Mouse (Mus musculus) thymus, postnatal 25 days (tissue): ENCODE data around the gene Lpxn.

Experiments used
- DNase-seq: peaks from one replicate; pipeline ENCODE4 v3.0.0; 2022

The Lpxn gene

DNA sequence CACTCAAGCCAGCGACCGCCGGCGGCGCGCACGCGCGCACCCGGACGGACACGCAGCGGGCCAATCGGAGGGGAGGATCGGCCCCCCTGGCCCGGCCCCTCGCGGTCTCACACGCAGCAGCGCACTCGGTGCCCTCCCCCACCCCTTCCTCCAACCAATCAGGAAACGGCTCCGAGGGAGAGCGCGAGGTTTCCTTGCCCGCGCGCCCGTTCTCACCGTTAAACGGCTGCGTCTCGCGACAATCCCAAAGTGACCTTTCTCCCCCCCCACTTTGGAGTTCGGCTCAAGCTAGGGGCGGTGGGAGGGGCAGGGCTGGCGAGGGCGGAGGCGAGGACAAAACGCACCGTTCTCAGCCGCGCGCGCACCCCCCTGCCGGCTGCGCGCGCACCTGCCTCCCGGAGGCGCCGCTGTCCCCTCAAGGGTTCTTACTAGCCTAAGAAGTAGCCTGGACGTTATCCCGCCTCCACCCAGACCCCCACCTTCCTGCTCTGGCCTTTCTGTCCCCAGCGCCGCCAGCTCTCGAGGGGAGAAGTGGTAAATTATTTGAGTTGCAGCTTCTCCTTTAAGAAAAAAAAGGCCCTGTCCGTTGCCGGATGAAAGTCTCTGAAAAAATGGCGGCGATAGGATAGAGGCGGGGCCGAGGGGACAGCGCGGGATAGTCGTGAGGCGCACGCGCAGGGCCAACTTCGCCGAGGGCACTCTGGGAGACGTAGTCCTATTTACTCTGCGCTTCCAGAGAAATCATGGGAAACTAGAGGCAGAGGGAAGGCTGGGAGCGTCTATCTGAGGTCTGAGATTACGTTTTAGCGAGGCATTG, at the start of gene Lpxn, which contains the start of gene Zfp91:
TSS of gene Lpxn (plus strand) at position 683 of the 817 bp plus-strand sequence.
TSS of gene Zfp91 (minus strand) at position 616 of the 817 bp plus-strand sequence.
- DNase-seq: peak; percentile 95

DNA sequence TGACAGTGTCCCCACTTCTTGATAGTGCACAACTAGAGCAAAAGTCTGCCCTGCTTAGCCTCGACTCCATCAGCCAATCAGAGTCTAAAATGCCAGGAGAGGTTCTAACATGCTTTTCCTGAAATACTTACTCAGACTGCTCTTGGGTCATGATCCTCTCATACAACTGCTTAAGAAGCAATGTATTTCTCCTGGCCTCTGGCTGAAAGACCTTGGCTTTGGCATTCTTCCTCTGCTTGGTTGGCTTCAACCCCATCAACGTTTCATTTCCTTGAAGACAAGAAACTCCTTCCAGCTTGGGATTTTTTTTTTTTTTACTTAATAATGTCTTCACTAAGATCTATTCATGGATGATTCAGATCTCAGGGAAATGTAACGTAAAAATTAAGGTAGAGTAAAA, 39.7 kb upstream of the Lpxn start:
- DNase-seq: no peak

DNA sequence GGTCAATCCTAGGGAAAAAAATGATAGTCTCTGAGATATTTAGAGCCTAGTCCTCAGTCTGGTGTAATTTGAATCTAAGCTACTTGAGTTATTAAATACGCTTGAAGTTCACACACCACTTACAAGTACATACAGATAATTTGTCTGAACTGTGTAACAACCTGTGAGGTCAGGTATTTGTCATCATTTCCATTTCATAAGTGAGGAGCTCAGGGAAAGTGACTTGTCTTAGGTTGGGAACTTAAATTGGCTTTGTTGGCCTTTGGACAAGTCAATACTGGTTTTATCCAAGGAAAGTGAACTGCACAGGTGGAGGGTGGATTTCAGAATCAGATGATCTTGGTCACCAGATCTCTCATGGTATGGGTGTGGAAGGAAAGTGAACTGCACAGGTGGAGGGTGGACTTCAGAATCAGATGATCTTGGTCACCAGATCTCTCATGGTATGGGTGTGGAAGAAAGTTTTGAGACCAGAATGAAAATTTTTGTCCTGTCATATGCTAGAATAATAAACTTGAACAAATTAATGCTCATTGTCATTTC, 37.0 kb upstream of the Lpxn start:
- no peak for DNase-seq

DNA sequence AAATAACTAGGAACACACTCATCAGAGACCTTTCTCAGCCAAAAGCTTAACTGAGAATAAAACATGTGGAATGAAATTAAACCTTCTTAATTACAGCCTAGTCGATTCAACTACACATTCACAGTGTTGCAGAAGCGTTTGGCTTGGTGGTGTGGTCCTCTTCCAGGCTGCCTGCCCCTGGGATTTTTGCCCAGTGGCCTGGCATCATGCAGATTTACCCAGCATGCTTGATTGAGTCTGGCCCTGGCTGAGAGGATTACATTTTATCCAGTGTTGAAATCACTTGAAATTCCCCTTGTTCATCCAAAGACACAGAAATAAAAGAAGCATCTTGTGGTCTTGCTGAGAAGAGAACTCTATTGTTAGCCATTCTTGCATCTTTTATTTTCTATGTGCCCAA, 36.3 kb upstream of the Lpxn start:
- DNase-seq: no peak

DNA sequence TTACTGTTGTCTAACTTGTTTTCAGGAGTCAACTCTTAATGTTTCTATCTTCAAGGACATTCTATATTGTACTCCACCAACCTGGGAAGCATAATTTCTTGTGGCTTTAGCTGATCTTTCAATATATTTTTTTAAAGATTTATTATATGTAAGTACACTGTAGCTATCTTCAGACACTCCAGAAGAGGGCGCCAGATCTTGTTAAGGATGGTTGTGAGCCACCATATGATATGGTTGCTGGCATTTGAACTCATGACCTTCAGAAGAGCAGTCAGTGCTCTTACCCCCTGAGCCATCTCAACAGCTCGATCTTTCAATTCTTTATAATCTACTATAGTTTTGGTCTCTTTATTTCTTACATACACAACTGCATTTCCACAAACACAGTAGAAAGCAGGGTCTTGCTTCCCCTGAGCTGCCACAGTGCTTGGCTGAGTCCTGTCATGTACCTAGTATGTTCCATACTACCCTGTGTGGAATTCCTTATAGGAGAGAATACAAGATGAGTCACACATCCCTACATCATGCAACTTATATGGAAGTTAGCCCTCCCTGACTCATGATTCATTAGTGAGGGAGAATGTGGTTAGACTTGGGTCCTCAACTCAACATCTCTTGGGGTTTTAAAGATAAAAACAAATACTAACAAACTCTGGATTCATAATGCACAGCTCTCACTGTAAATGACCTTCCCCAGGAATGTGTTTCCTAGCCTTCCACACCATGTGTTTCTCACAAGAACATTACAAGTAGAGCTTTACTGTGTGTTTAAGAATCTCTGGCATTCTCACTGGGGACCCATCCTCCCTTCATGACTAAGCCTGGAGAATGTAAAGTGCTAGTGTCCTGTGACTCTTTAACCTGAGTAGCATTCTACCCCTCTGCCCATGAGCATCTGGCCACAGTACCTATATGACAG, 33.5 kb upstream of the Lpxn start:
- peak; percentile 28 for DNase-seq

DNA sequence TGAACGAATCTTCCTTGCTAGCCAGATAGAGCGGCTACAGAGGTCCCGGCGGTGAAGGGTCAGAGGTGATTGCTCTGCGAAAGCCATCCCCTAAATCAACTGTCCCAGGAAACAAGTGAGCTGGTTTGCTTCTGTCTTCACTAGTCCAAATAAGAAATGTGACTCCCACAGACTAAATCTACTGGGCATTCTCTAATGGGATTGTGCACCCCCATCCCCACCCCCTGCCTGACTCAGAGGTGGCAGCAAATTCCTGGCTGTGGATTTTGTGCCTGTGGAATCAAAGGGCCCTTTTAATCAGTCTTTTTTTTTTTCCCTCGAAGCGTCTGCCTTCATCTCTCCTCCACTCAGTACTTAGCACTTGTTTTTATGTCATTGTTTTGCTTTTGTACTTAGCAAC, 30.7 kb upstream of the Lpxn start, which contains the start of gene Cntf:
TSS of gene Cntf (minus strand) at position 325 of the 400 bp plus-strand sequence.
- no peak for DNase-seq

DNA sequence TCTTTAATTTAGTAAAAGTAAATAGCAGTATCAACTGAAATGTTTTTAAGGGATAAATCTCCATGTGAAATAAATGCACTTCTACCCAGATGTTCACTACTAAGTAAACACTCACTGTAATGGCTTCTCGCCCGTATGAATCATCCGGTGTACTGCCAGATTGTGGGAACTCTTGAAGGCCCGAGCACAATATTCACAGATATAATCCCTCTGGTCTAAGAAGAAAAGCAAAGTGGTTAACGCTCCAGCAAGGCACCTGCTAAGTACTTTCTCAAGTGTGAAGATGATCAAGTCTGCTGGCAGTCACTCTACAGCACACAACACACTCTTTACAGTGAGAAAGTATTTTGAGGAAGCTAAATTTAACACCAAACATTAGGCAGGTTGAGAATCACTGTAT, 25.1 kb upstream of the Lpxn start:
- no peak for DNase-seq

DNA sequence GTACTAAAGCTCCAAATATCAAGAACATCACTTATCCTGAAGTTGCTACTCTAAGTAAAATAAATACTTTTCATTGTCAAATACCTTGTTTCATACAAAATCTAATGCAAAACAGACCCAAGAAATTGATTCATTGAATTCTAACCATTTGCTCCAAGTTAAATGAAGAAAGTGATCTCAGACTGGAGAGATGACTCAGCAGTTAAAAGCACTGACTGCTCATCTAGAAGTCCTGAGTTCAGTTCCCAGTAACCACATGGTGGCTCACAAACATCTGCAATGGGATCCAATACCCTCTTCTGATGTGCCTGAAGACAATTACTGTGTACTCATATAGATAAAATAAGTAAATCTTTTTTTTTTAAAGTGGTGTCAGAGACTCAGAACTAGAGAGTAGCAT, 15.6 kb upstream of the Lpxn start:
- no peak for DNase-seq

DNA sequence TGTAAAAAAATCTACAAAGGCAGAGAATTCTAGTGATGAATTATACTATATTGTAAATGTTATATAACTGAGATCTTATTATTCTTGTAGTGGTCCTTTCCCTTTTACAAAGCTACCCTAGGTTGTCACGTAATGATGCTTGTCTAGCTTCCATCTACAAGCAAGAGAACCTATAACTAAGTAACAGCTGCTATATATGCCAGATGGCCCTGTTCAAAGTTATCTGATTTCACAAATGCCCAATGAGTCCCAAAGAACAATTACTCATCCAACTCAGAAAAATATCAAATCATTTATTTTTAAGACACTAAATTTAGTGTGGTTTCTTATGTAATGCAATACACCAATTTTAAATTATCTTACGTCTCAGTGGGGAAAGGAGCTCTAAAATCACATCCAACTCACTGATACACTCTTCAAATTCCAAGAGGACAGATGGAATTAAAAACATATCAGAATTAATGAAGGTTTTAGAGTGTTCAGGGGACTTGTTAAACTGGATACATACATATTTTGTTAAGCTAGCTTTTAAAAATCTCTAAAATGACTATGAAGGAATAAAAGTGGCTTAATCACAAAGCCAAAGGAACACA, 9.1 kb upstream of the Lpxn start:
- no peak for DNase-seq

DNA sequence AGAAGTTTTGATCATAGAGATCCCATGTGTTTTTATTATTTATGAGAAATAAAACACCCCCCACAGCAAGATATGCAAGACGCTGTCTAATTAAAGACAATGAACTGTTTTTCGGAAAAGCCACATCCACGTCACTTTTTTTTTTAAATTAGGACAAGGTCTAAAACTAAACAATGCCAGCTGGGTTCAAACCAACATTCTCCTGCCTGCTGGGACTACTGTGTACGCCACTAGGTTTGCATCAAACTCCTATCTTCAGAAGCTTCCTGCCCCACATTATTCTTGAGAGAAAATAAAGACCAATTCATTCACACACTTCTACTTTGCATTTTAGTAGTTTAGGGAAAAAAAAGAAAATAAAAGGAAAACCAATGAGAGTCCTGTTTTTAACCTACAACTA, 8.3 kb upstream of the Lpxn start:
- no peak for DNase-seq

DNA sequence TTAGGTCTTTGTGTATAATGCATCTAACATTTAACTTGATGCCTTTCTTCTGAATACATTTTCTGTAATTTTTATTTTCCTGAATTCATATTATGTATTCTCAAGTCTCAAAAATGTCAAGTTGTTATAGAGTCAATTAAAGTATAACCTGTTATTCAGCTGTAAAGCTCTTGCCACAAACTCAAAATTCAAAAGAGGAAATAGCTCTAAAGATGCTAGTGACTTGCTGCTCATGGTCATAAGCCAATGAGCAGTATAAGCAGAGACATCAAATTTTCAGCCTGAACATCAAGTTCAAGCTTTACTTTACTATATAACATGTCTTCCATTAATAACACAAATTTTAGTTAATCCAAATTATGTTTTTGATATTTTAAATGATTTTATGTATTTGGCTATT, 3.6 kb upstream of the Lpxn start:
- DNase-seq: no peak

DNA sequence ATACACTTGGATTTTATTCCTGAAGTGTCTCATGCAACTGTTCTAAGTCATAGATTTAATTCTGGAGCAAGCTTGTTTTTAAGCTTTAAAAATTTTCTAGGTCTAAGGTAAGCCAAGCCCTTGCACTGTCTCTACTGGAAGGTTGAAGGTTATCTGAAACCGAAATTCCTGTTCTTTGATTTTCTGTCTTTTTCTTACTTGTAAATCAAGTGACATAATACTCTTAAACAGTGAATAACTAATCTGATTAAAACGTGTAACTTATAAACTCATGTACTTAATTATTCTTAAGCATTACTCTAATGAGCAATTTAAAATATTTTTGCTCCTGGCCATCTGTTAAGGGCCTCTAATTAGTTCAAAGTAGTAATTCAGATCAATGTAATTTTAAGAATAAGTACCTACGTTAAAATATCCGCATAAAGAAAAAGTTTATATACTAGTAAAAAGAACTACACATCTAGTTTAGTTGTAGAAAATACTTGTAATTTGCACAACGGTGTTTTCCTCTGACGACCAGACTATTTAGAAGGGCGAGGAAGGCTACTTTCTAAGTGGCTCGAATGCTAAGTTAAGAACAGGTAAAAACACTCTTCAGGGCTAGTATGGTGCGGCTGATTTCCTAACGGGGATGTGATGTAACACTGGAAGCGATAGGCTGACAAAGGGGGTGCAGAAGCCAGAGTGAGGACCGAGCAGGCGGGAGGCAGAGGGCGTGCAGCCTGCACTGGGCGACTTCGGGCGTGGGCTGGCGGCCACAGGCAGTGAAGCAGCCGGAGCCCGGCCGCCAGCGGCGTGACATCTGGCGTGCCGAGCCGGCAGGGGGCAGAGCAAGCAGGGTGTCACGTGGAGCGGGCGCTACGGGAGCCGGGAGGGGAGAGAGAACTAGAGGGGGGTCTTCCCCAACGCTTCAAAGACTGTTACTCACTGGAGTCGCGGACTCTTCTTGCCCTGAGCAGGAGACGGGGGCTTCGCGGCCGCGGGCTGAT, 1.6 kb upstream of the Lpxn start:
- peak; percentile 96 for DNase-seq

DNA sequence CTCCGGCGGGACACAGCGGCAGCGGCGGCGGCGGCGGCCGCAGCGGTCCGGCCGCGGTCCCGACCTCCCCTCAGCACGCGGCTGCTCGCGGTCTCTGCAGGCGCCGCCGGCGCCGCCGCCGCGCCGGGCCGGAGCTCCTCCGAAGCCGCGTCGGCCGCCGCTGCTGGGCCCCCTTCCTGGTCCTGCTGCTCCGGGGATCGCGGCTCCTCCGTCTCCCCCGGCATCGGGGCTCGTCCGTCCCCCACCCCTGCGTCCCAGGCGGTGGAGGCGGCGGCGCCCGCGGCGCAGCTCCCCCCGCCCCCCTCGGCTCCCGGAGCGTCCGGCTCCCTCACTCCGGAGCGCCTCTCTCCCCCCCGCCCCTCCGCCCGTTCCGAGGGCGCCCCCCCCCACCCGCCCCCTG, 883 bp upstream of the Lpxn start:
- DNase-seq: no peak

DNA sequence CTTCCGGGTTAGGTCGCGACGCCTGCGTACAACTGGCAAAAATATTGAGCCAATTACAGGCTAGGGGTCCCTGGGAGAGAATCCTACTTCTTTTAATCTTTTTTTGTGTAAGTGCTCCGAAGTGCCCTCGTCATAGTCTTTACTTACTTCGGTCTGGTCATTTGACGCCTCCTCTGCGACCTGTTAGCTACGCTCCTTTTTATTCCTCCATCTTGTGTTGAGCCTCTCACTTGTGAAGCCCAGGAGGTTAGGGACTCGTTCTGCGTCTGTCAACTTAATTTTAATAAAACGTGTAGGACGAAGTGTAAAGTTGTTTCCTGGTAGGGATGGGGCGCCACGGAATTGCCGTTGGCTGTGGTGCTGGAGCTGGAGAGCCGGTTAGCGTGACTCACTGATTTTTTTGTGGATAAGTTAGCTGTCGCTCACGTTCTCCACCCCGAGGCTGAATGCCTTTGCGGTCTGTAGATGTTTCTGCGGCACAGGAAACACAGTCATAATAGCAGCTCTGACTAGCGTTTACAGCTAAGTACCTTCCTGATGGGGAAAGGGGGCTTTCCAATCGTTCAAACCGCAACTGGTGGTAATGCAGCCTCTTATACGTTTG, 437 bp downstream of the Lpxn start:
- peak; percentile 78 for DNase-seq

DNA sequence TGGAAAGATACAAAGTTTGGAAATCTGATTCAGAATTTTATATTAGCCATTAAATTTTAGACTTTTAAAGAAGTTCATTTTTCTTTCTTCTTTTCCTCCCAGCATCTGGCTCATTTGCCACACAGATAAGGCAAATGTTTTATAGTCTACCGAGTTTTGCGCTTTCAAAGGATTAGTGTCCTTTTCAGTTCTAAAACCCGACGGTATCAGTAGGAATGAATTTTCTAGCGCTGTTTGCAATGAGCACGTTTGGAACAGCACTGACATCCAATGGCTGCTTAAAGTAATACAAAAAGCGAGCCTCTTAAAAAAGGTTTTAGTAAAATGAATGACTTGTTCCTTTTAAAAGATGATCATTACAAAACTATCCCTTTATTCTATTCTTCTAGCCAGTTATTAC, 1.1 kb downstream of the Lpxn start:
- DNase-seq: no peak

DNA sequence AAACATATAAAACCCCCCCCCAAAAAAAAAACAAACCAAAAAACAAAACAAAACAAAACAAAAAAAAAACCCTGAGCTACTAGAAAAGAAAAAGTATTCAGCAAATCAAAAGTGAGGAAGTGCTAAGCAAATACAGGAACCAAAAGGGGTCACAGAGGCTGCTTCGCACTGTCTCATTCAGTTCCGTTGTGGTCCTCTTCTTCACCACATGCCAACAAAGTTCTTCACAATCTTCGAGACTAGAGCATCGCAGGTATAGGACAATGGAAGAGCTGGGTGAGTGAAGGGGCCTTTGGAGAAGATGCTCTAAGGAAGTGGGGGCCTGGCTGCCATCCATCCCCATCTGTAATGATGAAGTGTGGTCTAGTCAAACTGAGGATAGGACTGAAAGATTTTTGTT, 2.4 kb downstream of the Lpxn start:
- DNase-seq: peak; percentile 58

DNA sequence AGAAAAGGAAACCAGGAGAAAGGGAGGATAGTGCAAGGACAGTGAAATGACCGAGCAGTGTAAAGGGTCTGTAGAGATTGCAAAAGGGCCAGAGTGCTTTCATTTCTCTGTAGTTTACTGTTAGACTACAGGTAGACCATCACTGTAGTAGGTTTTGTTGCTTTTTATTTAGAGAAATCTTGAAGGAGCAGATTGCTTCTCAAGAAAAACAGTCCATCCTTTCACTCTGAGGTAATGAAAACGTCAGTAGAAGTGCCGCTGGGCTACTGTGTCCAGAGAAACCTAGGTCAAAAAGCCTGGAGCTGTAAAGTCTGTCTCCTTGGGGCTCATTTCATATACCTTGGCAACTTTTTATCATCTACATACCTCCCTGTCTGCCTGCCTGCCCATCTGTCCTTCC, 3.1 kb downstream of the Lpxn start:
- DNase-seq: no peak

DNA sequence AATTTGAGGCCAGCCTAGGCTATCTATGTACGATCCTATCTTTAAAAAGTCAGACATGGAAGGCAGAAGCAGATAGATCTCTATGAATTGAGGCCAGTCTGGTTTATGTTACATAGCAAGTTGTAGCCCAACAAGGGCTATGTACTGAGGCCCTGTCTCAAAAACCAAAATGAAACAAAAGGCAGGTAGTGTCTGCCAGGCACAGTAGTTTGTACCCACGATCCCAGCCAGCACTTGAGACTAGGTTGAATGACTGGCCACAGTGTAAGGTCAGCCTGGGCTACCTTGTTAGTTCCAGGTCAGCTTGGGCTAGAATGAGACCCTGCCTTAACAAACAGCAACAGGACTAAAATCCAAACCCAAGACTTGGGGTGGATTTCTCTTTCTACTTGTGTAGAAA, 4.6 kb downstream of the Lpxn start:
- DNase-seq: no peak

DNA sequence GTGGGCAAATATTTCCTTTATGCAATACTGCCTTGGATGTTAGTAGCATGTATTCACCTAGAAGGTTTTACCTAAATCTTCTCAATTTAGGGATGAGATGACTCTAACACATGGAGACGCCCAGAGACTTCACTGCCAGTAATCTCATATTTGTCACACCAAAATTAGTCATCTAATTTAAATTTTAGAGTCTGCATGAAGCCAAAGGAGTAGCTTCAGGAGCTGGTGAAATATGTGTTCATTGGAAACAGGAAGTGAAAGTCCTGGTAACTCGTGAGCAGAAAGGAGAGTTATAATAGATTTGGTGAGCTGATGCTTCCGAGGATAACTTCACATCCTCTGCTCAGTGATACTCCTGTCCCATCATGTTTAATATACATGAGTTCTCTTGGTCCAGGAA, 5.1 kb downstream of the Lpxn start:
- DNase-seq: no peak

DNA sequence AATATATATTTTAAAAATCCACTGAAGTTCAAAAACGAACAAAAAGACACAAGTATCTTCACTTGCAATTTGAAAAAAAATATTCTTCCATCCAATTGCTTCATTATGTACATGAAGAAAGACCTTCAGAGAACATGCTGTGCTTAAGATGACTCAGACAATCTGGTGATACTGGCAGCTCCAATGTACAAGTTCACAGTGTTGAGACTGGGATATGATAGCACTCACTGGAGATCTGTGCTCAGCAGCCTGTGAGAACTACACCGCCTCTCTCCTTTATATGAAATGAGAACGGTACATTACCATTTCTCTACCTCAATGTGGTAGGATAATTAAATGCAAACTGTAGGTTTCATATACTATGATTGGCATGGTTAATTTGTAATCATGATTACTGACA, 6.8 kb downstream of the Lpxn start:
- no peak for DNase-seq

DNA sequence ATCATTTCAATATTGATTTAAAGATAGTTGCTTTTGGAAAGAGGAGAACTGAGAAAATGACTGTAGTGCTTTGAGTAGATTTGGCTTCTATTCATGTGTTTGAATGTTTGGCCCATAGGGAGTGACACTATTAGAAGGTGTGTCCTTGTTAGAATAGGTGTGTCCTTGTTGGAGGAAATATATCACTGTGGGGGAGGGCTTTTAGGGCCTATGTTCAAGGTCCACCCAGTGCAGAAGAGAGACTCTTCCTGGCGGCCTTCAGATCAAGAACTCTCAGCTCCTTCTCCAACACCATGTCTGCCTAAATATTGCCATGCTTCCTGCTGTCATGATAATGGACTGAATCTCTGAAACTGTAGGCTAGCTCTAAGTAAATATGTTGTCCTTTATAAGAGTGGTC, 8.2 kb downstream of the Lpxn start:
- no peak for DNase-seq

DNA sequence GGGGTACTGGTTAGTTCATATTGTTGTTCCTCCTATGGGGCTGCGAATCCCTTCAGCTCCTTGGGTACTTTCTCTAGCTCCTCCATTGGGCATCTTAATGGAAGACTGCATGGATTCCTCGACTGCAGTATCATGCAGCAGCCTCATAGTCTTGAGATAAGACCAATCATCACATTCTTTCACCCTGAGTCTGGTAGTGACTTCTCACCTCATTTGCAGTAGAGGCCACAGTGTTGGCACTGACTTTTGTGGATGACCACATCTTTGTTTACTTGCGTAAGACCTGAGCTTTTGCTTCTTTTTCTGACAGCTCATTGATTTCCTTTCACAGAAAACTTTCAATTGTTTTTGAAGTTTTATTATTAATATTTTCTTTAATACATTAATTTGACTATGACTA, 9.7 kb downstream of the Lpxn start:
- DNase-seq: no peak
